Mouse (Mus musculus): ENCODE data around the gene Ppfibp1.

- no peak for TF ChIP-seq GATA1 (IDR thresholded peaks at IDR 0.05; ENCODE audit: borderline replicate concordance, low read length)
- no peak for TF ChIP-seq FLI1 (IDR thresholded peaks at IDR 0.05; ENCODE audit: low read length)
Observed at GRCm38 (mm10) chr6:147017906-147018305, 129.6 kb downstream of the Ppfibp1 start.
